Mouse (Mus musculus) liver, postnatal 0 days (tissue): ENCODE data around the gene Lclat1.

Experiments used
- CTCF ChIP-seq: sonication (generic); IDR thresholded peaks from 2 replicates; pipeline ENCODE4 v1.5.1; 2016; ENCODE audit warnings: antibody characterized with exemption, low read depth
- EP300 ChIP-seq: IDR thresholded peaks from 2 replicates; pipeline ENCODE4 v1.6.1; 2016; ENCODE audit warnings: antibody characterized with exemption, low read depth, mild to moderate bottlenecking

DNA sequence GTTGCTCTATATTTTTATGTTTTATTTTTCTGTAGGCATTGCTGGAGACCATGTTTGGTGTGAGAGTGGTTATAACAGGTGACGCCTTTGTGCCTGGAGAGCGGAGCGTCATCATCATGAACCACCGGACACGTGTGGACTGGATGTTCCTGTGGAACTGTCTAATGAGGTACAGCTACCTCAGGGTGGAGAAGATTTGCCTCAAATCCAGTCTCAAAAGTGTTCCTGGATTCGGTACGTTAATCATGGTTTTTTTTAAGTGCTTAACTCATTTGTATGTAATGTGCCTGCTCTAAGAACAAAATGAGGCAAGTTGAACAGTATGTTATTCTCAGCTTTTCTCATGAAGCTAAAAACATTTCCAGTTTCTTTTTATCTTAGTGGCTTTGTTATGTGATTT, 61.7 kb downstream of the Lclat1 start:
- TF ChIP-seq CTCF (no peak), EP300 (no peak)
